Mouse (Mus musculus): ENCODE data around the gene Spg11. TPM values are rescaled to one million over a fixed set of nuclear protein-coding genes. Genes with fewer than 3 reads are reported as not detected.
"Not testable (repeated sequence)": the region's sequence is repeated elsewhere in the genome, so short reads cannot be mapped to it uniquely, and the experiment has no call there.

Gene Spg11
- polyA plus RNA-seq, 1 experiment = 4.2 TPM

- peaks cover 15% of the 10 kb centered on the region for H3K36me3 ChIP-seq (ENCODE audit: control insufficient read depth, insufficient read depth)
- no peaks in the 10 kb centered on the region for H3K27me3 ChIP-seq (ENCODE audit: control insufficient read depth, insufficient read depth, insufficient read length)
- no peaks in the 10 kb centered on the region for H3K79me2 ChIP-seq (ENCODE audit: control insufficient read depth, insufficient read depth)
- H3ac ChIP-seq (ENCODE audit: control insufficient read depth, insufficient read length, low read depth) = no peak overlapping the region
- no peak overlapping the region for H3K4me3 ChIP-seq (ENCODE audit: insufficient read depth, poor library complexity, severe bottlenecking)
- H3K79me3 ChIP-seq (ENCODE audit: low read depth) = no peaks in the 10 kb centered on the region
- TF ChIP-seq MAX (IDR thresholded peaks at IDR 0.05) (no peak), CTCF (IDR thresholded peaks at IDR 0.05; ENCODE audit: control insufficient read depth, insufficient read depth, insufficient read length) (no peak), MYOG (IDR thresholded peaks at IDR 0.05; ENCODE audit: control insufficient read depth, extremely low read depth, insufficient read length) (no peak), FOSL1 (IDR thresholded peaks at IDR 0.05; ENCODE audit: insufficient read depth, low read length, poor library complexity, severe bottlenecking) (no peak), CEBPB (IDR thresholded peaks at IDR 0.05; ENCODE audit: low read depth) (no peak), USF1 (IDR thresholded peaks at IDR 0.05; ENCODE audit: low read depth) (no peak), MYOD1 (IDR thresholded peaks at IDR 0.05; ENCODE audit: control insufficient read depth, insufficient read length, low read depth) (no peak)
These were observed 10.1 kb downstream of the Spg11 start for GRCm38 (mm10) chr2:122108101-122108500.

- H3K36me3 ChIP-seq (ENCODE audit: control insufficient read depth, insufficient read depth) = peaks cover 25% of the 10 kb centered on the region
- no peak overlapping the region for H3ac ChIP-seq (ENCODE audit: control insufficient read depth, insufficient read length, low read depth)
- TF ChIP-seq FOSL1 (IDR thresholded peaks at IDR 0.05; ENCODE audit: insufficient read depth, low read length, poor library complexity, severe bottlenecking) (no peak), MAX (IDR thresholded peaks at IDR 0.05) (no peak), USF1 (IDR thresholded peaks at IDR 0.05; ENCODE audit: low read depth) (no peak), MYOD1 (IDR thresholded peaks at IDR 0.05; ENCODE audit: control insufficient read depth, insufficient read length, low read depth) (no peak)
- no peaks in the 10 kb centered on the region for H3K27me3 ChIP-seq (ENCODE audit: control insufficient read depth, insufficient read depth, insufficient read length)
- no peak overlapping the region for H3K4me3 ChIP-seq (ENCODE audit: insufficient read depth, poor library complexity, severe bottlenecking)
- H3K79me3 ChIP-seq (ENCODE audit: low read depth) = no peaks in the 10 kb centered on the region
- no peaks in the 10 kb centered on the region for H3K79me2 ChIP-seq (ENCODE audit: control insufficient read depth, insufficient read depth)
These were observed 16.1 kb downstream of the Spg11 start for GRCm38 (mm10) chr2:122102070-122102469.

DNA sequence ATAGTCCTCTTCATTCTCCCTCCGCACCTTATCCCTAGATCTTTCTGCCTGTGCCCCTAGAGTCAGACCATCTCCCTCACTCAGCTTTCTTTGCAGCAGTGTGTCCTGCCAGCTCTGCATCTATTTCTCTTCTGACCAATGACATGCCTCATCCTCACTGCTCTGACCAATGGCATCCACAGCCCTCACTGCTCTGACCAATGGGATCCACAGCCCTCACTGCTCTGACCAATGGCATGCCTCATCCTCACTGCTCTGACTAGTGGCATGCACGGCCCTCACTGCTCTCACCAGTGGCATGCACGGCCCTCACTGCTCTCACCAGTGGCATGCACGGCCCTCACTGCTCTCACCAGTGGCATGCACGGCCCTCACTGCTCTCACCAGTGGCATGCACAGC is 20.5 kb downstream of the Spg11 start:
- H3K27me3 ChIP-seq (ENCODE audit: control insufficient read depth, insufficient read depth, insufficient read length); H3K79me2 ChIP-seq (ENCODE audit: control insufficient read depth, insufficient read depth); H3K79me3 ChIP-seq (ENCODE audit: low read depth); H3K4me3 ChIP-seq (ENCODE audit: insufficient read depth, poor library complexity, severe bottlenecking); H3ac ChIP-seq (ENCODE audit: control insufficient read depth, insufficient read length, low read depth): not testable (repeated sequence)
- H3K36me3 ChIP-seq (ENCODE audit: control insufficient read depth, insufficient read depth) = peaks cover 47% of the 10 kb centered on the region

- no peak overlapping the region for H3ac ChIP-seq (ENCODE audit: control insufficient read depth, insufficient read length, low read depth)
- TF ChIP-seq CTCF (IDR thresholded peaks at IDR 0.05; ENCODE audit: control insufficient read depth, insufficient read depth, insufficient read length) = no peak
- no peak for TF ChIP-seq USF1 (IDR thresholded peaks at IDR 0.05; ENCODE audit: low read depth)
- no peak for TF ChIP-seq FOSL1 (IDR thresholded peaks at IDR 0.05; ENCODE audit: insufficient read depth, low read length, poor library complexity, severe bottlenecking)
- TF ChIP-seq CEBPB (IDR thresholded peaks at IDR 0.05; ENCODE audit: low read depth) = no peak
- TF ChIP-seq MYOD1 (IDR thresholded peaks at IDR 0.05; ENCODE audit: control insufficient read depth, insufficient read length, low read depth) = no peak
- no peak for TF ChIP-seq MYOG (IDR thresholded peaks at IDR 0.05; ENCODE audit: control insufficient read depth, extremely low read depth, insufficient read length)
- no peak for TF ChIP-seq MAX (IDR thresholded peaks at IDR 0.05)
- H3K79me2 ChIP-seq (ENCODE audit: control insufficient read depth, insufficient read depth) = no peaks in the 10 kb centered on the region
- no peak overlapping the region for H3K4me3 ChIP-seq (ENCODE audit: insufficient read depth, poor library complexity, severe bottlenecking)
- peaks cover 51% of the 10 kb centered on the region for H3K36me3 ChIP-seq (ENCODE audit: control insufficient read depth, insufficient read depth)
- H3K27me3 ChIP-seq (ENCODE audit: control insufficient read depth, insufficient read depth, insufficient read length) = no peaks in the 10 kb centered on the region
- no peaks in the 10 kb centered on the region for H3K79me3 ChIP-seq (ENCODE audit: low read depth)
These were observed 24.3 kb downstream of the Spg11 start for GRCm38 (mm10) chr2:122093844-122094243.

DNA sequence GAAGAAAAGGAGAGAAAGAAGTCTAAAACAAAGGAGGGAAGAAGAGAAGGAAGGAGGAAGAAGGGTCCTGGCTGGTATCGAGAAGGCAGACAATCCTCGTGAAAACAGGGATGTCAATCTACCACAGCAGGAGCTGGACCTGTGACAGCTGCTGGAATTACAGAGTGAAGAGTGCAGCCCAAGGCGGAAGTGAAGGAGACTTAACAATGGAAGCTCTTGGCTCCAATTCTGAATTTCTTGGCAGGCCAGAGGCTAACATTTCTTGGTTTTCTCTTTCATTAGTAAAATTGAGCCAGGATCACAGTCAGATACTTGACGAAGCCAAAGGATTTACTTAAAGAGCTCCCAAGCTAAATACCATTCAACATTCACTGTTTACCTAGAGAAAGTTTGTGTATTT is 31.7 kb downstream of the Spg11 start:
- H3K79me3 ChIP-seq (ENCODE audit: low read depth) = no peaks in the 10 kb centered on the region
- H3K27me3 ChIP-seq (ENCODE audit: control insufficient read depth, insufficient read depth, insufficient read length) = no peaks in the 10 kb centered on the region
- H3ac ChIP-seq (ENCODE audit: control insufficient read depth, insufficient read length, low read depth) = no peak overlapping the region
- H3K36me3 ChIP-seq (ENCODE audit: control insufficient read depth, insufficient read depth) = peaks cover 38% of the 10 kb centered on the region
- H3K79me2 ChIP-seq (ENCODE audit: control insufficient read depth, insufficient read depth) = no peaks in the 10 kb centered on the region
- TF ChIP-seq CEBPB (IDR thresholded peaks at IDR 0.05; ENCODE audit: low read depth) = no peak
- no peak overlapping the region for H3K4me3 ChIP-seq (ENCODE audit: insufficient read depth, poor library complexity, severe bottlenecking)

DNA sequence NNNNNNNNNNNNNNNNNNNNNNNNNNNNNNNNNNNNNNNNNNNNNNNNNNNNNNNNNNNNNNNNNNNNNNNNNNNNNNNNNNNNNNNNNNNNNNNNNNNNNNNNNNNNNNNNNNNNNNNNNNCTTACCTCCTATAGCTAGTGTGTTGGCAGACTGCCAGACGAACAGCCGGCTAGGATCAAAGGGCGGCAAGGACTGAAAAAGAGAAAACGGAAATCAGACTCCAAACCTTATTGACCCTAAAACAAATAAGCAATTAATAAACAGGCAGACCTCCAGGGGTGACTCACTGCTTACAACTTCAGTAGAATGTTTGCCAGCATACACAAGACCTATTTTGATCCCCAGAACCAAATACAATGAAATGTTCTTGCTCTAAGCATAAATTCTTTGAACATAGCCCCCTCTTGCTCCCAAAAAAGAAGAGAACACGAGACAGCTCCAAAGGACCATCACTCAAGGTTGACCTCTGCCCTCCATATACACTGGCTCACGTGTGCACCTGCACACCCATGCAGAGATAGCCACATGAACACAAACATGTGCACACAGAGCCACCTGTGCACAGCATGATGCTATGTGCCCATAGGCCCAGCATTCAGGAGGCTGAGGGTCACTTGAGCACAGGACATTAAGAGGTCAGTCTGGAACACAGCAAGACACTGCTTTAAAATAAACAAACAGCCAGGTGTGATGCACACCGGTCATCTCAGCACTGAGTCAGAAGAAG is 36.3 kb downstream of the Spg11 start:
- peaks cover 45% of the 10 kb centered on the region for H3K36me3 ChIP-seq (ENCODE audit: control insufficient read depth, insufficient read depth)
- TF ChIP-seq MAX (IDR thresholded peaks at IDR 0.05) (no peak), MYOD1 (IDR thresholded peaks at IDR 0.05; ENCODE audit: control insufficient read depth, insufficient read length, low read depth) (no peak), USF1 (IDR thresholded peaks at IDR 0.05; ENCODE audit: low read depth) (no peak), FOSL1 (IDR thresholded peaks at IDR 0.05; ENCODE audit: insufficient read depth, low read length, poor library complexity, severe bottlenecking) (no peak), MYOG (IDR thresholded peaks at IDR 0.05; ENCODE audit: control insufficient read depth, extremely low read depth, insufficient read length) (no peak), CEBPB (IDR thresholded peaks at IDR 0.05; ENCODE audit: low read depth) (no peak), CTCF (IDR thresholded peaks at IDR 0.05; ENCODE audit: control insufficient read depth, insufficient read depth, insufficient read length) (no peak)

More for the DNA sequence above, 36.3 kb downstream of the Spg11 start:
- Histone ChIP-seq H3K4me3 (ENCODE audit: insufficient read depth, poor library complexity, severe bottlenecking) (no peak overlapping the region), H3K79me3 (ENCODE audit: low read depth) (no peaks in the 10 kb centered on the region), H3K27me3 (ENCODE audit: control insufficient read depth, insufficient read depth, insufficient read length) (no peaks in the 10 kb centered on the region), H3ac (ENCODE audit: control insufficient read depth, insufficient read length, low read depth) (no peak overlapping the region), H3K79me2 (ENCODE audit: control insufficient read depth, insufficient read depth) (no peaks in the 10 kb centered on the region)

Measured in C2C12 (cell line).